Mouse (Mus musculus): Measurements from ENCODE around the gene Ncor1. TPM values are rescaled to one million over a fixed set of nuclear protein-coding genes. Genes with fewer than 3 reads are reported as not detected.

Gene Ncor1
- polyA plus RNA-seq (2016; fragmentation: Nextera tagmentation; extraction: Ambion mirVana): 201 and 209 TPM in 2 replicates

DNA sequence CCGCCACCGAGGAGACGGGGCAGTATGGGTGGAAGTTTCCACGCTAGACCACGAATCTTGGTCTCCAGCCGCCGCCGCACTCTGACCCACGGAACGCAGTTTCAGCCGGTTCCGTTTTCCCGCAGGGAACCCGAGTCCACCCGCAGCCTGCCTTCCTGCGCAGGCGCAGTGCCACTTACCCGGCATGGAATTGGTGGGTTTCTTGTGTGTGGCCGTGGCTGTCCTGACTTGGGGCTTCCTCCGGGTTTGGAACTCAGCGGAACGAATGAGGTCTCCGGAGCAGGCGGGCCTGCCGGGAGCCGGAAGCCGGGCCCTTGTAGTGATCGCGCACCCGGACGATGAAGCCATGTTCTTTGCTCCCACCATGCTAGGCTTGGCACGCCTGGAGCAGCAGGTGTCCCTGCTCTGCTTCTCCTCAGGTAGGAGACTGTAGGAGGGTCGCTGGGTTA lies at the start of gene Ncor1, which contains the start of gene Pigl:
Ncor1 (minus strand) TSS at position 266 of the 449 bp plus-strand sequence.
Pigl (plus strand) TSS at position 185 of the 449 bp plus-strand sequence.
- Histone ChIP-seq H3K27me3 (no peaks in the 10 kb centered on the region), H3K9ac (replicated peaks) (peak within 1 kb of the TSS; percentile 99), H3K4me1 (peaks cover 10% of the 10 kb centered on the region), H3K36me3 (no peaks in the 10 kb centered on the region), H3K27ac (replicated peaks) (peak within 1 kb of the TSS; percentile 97), H3K4me2 (replicated peaks) (peak within 1 kb of the TSS; percentile 73), H3K4me3 (peak within 1 kb of the TSS; percentile 95), H3K9me3 (no peaks in the 10 kb centered on the region)
- WGBS: under 1% methylated on average over 33 of the region's 33 CpGs
- ATAC-seq (ENCODE audit: low FRiP score, low read depth): peak; percentile 75

DNA sequence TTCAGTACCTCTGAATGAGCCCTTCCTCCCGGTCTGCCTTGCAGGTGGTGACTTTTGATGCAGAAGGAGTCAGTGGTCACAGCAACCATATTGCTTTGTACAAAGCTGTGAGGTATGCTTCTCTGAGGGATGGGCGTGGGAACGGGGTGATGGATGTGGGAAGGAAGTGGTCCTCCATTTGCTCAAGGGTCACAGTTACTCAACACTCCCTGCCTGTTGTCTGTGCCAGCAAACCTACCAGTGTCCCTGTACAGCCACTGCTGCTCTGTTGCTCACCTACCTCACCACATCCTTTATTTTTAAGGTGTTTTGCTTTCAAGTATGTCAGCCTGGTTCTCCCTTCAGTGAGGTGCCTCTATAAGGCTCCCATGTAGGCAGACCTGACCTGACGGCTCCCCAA lies 49.3 kb upstream of the Ncor1 start:
- Histone ChIP-seq H3K4me2 (replicated peaks) (no peak overlapping the region), H3K4me1 (peaks cover 7% of the 10 kb centered on the region; the same call in 1 of the 2 replicates), H3K36me3 (no peaks in the 10 kb centered on the region), H3K9me3 (no peaks in the 10 kb centered on the region), H3K27ac (replicated peaks) (no peak overlapping the region), H3K4me3 (no peak overlapping the region), H3K9ac (replicated peaks) (no peak overlapping the region), H3K27me3 (no peaks in the 10 kb centered on the region)
- ATAC-seq (ENCODE audit: low FRiP score, low read depth): no peak
- WGBS: 85% methylated on average over 4 of the region's 4 CpGs

DNA sequence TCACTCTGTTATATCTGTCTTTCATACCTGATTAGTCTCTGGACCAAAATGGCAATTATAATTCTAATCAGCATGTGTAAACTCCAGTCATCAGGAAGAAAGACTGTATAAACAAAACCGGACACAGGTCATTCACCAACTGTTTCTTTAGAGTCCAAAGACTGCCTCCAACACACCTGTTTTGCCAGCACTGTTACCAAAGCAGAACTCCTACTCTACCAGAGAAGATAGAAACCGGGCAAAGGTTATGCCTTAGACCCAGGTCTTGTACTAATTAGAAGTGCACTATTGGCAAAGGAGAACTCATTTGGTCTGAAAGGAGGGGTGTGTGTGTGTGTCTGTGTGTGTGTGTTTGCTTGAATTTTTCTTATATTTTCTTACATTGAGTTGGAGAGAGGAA lies 42.2 kb upstream of the Ncor1 start:
- Histone ChIP-seq H3K9ac (replicated peaks) (no peak overlapping the region), H3K36me3 (no peaks in the 10 kb centered on the region), H3K4me2 (replicated peaks) (no peak overlapping the region), H3K9me3 (no peaks in the 10 kb centered on the region), H3K27ac (replicated peaks) (no peak overlapping the region), H3K4me1 (peaks cover 3% of the 10 kb centered on the region; the same call in 1 of the 2 replicates), H3K4me3 (no peak overlapping the region), H3K27me3 (no peaks in the 10 kb centered on the region)
- no peak for ATAC-seq (ENCODE audit: low FRiP score, low read depth)
- 90% methylated on average over 2 of the region's 2 CpGs for WGBS

DNA sequence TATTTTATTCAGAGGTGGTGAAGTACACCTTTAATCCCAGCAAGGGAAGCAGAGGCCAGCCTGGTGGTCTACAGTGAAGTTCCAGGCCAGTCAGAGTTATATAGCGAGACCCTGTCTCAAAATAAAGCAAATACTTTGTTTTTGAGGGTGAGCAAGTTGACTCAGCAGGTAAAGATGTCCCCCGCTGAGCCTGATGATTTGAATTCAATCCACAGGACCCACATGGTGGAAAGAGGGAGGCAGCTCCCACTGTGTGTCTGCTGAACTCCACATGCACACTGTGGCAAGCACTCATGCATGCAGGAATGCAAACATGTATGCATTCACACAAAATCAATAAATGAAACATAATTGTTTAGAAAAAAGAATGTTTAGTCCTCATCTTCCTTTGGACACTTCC lies 40.5 kb upstream of the Ncor1 start:
- Histone ChIP-seq H3K4me2 (replicated peaks) (no peak overlapping the region), H3K9ac (replicated peaks) (no peak overlapping the region), H3K4me3 (no peak overlapping the region), H3K27ac (replicated peaks) (no peak overlapping the region), H3K36me3 (no peaks in the 10 kb centered on the region), H3K9me3 (no peaks in the 10 kb centered on the region), H3K27me3 (no peaks in the 10 kb centered on the region), H3K4me1 (peaks cover 15% of the 10 kb centered on the region)
- WGBS: 84% methylated on average over 2 of the region's 2 CpGs
- no peak for ATAC-seq (ENCODE audit: low FRiP score, low read depth)

DNA sequence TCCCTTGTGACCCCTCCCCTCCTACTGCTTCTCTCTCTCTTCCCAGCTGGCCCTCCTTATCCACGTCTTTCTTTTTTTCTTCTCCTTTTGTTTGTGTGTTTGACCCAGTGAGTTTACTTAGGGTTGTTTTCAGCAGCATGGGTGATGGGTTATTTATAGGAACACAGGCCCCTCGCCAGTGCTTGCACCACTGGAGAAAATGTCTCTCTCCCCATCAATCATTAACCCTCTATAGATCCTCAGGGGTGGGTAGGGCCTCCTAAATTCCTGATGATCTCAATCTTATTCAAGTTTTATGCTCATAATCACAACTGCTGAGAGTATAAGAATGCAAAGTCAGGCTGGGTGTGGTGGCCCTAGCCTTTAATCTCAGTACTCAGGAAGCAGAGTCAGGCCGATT lies 38.8 kb upstream of the Ncor1 start:
- no peaks in the 10 kb centered on the region for H3K9me3 ChIP-seq

DNA sequence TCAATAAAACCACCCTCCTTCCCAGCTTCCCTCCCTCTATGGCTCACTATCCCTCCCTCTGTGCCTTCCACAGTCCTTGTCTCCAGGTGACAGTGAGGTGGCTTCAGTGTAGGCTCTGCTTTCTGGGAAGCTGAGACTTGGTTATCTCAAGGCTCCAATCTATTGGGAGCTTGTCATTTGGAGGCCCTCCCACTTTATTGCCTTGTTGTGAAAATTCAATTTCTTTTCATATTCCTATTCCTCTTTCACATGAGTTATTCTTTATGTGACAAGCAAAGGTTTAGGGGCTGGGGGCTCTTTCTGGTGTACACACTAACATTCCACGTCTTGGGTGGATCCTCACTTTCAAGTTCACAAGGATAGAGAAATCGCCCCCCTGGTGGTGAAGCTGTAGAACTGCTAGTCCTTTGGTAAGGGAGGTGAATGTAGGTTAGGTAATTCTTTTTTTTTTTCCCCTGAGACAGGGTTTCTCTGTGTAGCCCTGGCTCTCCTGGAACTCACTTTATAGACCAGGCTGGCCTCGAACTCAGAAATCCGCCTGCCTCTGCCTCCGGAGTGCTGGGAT lies 37.9 kb upstream of the Ncor1 start:
- Histone ChIP-seq H3K9ac (replicated peaks) (no peak overlapping the region), H3K4me1 (peaks cover 15% of the 10 kb centered on the region)
- 66% methylated on average over 5 of the region's 5 CpGs for WGBS

More for the DNA sequence above, 38.8 kb upstream of the Ncor1 start:
- no peak for ATAC-seq (ENCODE audit: low FRiP score, low read depth)
- no peaks in the 10 kb centered on the region for H3K36me3 ChIP-seq
- H3K27me3 ChIP-seq: no peaks in the 10 kb centered on the region
- H3K27ac ChIP-seq (replicated peaks): no peak overlapping the region
- H3K4me2 ChIP-seq (replicated peaks): no peak overlapping the region
- H3K4me1 ChIP-seq: peaks cover 15% of the 10 kb centered on the region
- no peak overlapping the region for H3K9ac ChIP-seq (replicated peaks)
- WGBS: 63% methylated on average over 3 of the region's 3 CpGs
- no peak overlapping the region for H3K4me3 ChIP-seq

DNA sequence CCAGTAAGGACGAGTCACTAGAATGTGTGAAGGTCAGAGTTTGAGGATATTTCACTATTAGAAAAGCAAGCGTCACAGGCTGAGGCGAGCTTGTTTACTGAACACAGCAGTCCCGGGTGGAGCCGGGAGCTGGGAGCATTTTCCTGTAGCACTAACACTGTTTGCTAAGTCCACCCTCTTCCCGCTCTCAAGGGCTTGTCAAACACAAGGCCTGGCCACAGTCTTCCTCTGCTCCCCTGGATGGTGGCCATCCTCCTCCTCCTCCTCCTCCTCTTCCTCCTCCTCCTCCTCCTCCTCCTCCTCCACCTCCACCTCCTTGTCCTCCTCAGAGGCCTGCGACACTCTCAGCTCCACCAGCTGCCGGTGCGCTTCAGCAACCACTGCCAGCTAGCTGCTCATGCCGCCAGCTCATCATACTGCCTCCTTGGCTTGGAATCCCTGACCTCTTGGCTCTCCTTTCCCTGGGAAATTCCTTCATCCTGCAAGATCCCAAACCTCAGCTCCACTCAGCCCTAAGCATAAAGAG lies 37.0 kb upstream of the Ncor1 start:
- no peaks in the 10 kb centered on the region for H3K27me3 ChIP-seq
- H3K36me3 ChIP-seq: no peaks in the 10 kb centered on the region
- WGBS: 35% methylated on average over 7 of the region's 10 CpGs
- H3K27ac ChIP-seq (replicated peaks): no peak overlapping the region; the same call in 1 of the 2 replicates
- peaks cover 15% of the 10 kb centered on the region for H3K4me1 ChIP-seq
- no peaks in the 10 kb centered on the region for H3K9me3 ChIP-seq
- H3K4me2 ChIP-seq (replicated peaks): no peak overlapping the region
- ATAC-seq (ENCODE audit: low FRiP score, low read depth): no peak
- H3K9ac ChIP-seq (replicated peaks): no peak overlapping the region
- H3K4me3 ChIP-seq: no peak overlapping the region

More for the DNA sequence above, 37.9 kb upstream of the Ncor1 start:
- ATAC-seq (ENCODE audit: low FRiP score, low read depth): no peak
- Histone ChIP-seq H3K4me3 (no peak overlapping the region), H3K27ac (replicated peaks) (no peak overlapping the region), H3K9me3 (no peaks in the 10 kb centered on the region), H3K36me3 (no peaks in the 10 kb centered on the region), H3K27me3 (no peaks in the 10 kb centered on the region), H3K4me2 (replicated peaks) (no peak overlapping the region)

DNA sequence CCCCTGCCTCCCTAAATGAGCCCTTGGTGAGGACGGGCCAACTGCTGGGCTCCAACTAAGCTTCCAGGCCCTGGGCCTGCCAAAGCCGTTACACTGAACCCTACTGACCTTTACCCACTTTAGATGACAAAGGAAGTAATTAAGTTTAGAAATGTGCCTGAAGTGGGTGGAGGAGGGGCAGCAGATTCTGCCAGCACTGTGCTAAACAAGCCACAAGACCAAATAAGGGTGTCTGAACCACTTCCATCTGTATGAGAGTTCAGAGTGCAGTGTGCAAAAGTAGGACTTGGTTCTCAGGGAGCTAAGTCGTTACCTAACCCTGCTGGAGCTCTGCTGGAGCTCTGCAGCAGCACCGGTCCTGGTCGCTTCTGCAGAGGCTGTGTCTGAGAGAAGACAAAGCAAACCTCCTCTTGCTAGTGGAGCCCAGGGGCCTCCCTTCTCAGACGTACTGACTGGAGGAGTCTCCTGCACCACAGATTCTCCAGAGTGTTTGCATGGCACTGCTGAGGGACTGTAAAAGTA lies 36.5 kb upstream of the Ncor1 start:
- 2% methylated on average over 6 of the region's 6 CpGs for WGBS
- no peak overlapping the region for H3K4me3 ChIP-seq
- no peak overlapping the region; the same call in 1 of the 2 replicates for H3K27ac ChIP-seq (replicated peaks)
- no peak overlapping the region for H3K9ac ChIP-seq (replicated peaks)
- H3K27me3 ChIP-seq: no peaks in the 10 kb centered on the region
- no peak overlapping the region for H3K4me2 ChIP-seq (replicated peaks)
- H3K9me3 ChIP-seq: no peaks in the 10 kb centered on the region
- H3K36me3 ChIP-seq: no peaks in the 10 kb centered on the region
- no peak; the same call in 1 of the 2 replicates for ATAC-seq (ENCODE audit: low FRiP score, low read depth)
- peaks cover 15% of the 10 kb centered on the region for H3K4me1 ChIP-seq

DNA sequence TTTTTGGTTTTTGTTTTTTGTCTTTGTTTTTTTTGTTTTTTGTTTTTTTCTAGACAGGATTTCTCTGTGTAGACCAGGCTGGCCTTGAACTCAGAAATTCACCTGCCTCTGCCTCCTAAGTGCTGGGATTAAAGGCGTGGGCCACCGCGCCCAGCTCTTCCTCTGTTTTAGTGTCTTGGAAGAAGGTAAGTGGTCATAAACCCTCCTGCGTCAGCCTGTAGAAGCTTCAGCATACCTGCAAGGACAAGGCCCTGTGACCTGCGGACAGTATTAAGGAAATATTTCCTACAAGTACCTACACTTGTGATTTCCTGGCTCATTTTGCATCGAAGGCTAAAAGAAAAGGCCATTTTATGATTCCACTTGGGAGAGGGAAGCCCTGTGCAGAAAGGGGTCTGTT lies 35.4 kb upstream of the Ncor1 start:
- H3K27ac ChIP-seq (replicated peaks): no peak overlapping the region
- H3K36me3 ChIP-seq: no peaks in the 10 kb centered on the region
- 94% methylated on average over 6 of the region's 6 CpGs for WGBS
- no peak overlapping the region for H3K4me3 ChIP-seq
- H3K27me3 ChIP-seq: no peaks in the 10 kb centered on the region
- ATAC-seq (ENCODE audit: low FRiP score, low read depth): no peak
- H3K4me1 ChIP-seq: peaks cover 15% of the 10 kb centered on the region
- H3K9me3 ChIP-seq: no peaks in the 10 kb centered on the region
- H3K9ac ChIP-seq (replicated peaks): no peak overlapping the region
- H3K4me2 ChIP-seq (replicated peaks): no peak overlapping the region

DNA sequence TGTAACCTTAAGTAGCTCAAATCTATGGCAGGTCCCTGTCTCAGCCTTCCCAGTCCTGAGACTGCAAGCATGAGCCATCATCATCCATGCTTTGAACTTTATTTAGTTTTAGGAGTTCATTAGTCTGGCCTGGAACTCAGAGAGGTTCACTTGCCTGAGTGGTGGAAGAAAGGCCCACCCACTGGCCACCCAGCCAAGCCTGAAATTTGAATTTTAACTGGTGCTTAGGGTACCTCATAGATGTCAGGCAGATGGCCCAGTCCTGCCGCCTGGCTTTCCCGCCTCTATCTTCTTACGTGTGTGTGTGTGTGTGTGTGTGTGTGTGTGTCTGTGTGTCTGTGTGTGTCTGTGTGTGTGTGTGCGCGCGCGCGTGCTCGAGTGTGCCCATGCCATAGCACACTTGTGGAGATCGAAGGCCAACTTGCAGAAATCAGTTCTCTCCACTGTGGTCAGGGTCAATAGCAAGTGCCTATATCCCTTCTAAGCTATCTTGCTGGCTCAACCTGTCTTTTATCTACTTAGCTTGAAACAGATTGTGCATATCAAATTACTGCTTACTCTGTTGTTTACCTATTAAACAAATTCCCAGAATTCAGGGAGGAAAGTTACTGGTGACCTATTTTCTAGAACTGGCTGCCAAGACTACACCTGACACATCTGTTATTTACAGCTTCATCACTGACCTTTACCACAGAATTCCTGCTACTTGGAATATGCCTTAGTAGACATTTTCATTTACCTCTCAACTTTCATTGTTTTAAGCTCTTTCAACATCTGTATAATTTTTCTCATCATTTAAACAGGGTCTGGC lies 29.4 kb upstream of the Ncor1 start:
- Histone ChIP-seq H3K4me3 (no peak overlapping the region), H3K4me2 (replicated peaks) (no peak overlapping the region), H3K36me3 (no peaks in the 10 kb centered on the region), H3K9me3 (no peaks in the 10 kb centered on the region), H3K27me3 (no peaks in the 10 kb centered on the region), H3K9ac (replicated peaks) (no peak overlapping the region), H3K27ac (replicated peaks) (no peak overlapping the region), H3K4me1 (no peaks in the 10 kb centered on the region)
- no peak for ATAC-seq (ENCODE audit: low FRiP score, low read depth)
- WGBS: 94% methylated on average over 10 of the region's 10 CpGs

DNA sequence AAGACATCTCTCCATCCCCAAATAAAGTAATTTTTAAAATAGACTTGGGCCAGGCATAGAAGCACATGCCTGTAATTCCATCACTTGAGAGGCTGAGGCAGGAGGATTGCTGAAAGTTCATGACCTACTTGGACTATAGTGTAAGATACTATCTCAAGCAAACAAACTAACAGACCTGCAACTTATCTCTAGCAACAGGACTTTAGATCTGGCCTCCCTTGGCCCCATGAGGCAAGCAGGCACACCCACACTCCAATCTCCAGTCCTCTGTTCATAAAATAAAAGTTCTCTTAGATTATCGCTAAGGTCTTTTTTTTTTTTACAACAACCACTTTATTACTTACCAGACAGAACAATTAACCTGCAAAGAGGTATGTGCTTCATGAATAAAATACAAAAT lies 28.6 kb upstream of the Ncor1 start:
- Histone ChIP-seq H3K4me2 (replicated peaks) (no peak overlapping the region), H3K27me3 (no peaks in the 10 kb centered on the region), H3K9me3 (no peaks in the 10 kb centered on the region), H3K36me3 (no peaks in the 10 kb centered on the region), H3K4me3 (no peak overlapping the region), H3K27ac (replicated peaks) (no peak overlapping the region), H3K9ac (replicated peaks) (no peak overlapping the region), H3K4me1 (no peaks in the 10 kb centered on the region)
- WGBS: 93% methylated on average over 1 of the region's 1 CpGs
- no peak for ATAC-seq (ENCODE audit: low FRiP score, low read depth)

DNA sequence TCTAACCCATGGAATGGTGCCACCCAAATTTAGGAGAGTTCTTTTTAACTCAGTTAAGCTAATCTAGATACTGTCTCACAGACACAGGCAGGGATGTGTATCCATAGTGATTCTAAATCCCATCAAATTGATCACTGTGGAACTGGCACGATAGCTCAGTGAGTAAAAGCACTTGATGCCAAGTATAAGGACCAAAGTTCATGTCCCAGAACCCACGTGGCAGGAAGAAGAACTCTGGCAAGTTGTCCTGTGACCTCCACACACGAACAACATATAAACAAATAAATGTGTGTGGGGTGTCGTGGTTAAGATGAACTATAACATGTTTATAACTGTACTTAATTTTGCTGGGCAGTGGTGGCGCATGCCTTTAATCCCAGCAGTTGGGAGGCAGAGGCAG lies 21.2 kb upstream of the Ncor1 start:
- 87% methylated on average over 5 of the region's 5 CpGs for WGBS
- no peak overlapping the region for H3K27ac ChIP-seq (replicated peaks)

More for the DNA sequence above, 21.2 kb upstream of the Ncor1 start:
- Histone ChIP-seq H3K9ac (replicated peaks) (no peak overlapping the region), H3K4me2 (replicated peaks) (no peak overlapping the region), H3K36me3 (no peaks in the 10 kb centered on the region), H3K9me3 (no peaks in the 10 kb centered on the region), H3K4me1 (no peaks in the 10 kb centered on the region), H3K27me3 (no peaks in the 10 kb centered on the region), H3K4me3 (no peak overlapping the region)
- no peak for ATAC-seq (ENCODE audit: low FRiP score, low read depth)
